ENCODE assay signal across 22 mouse cellular contexts in genomic region chr8:47939217-47939616, GRCm38 (mm10). TPM values are rescaled to one million over a fixed set of nuclear protein-coding genes. Genes with fewer than 3 reads are reported as not detected.
DNase-seq lines count a peak whose midpoint lies in the region; ATAC-seq and TF ChIP-seq lines count a peak whose summit lies in the region.
"Had no signal": no experiment of that assay in that cellular context is flagged by ENCODE, and none has a peak within 500 bp of the region (broad histone marks: within the 10 kb centered on the region; RNA-seq: fewer than 3 reads in every experiment).

No protein-coding gene starts in this region.

- H3K36me3 ChIP-seq in heart, embryonic 11.5 days (ENCODE audit: control insufficient read depth, insufficient read depth, low read length) = no peaks in the 10 kb centered on the region
- no peaks in the 10 kb centered on the region for H3K36me3 ChIP-seq in heart, embryonic 12.5 days
- peaks cover 1% of the 10 kb centered on the region; the same call in 1 of the 2 replicates for H3K36me3 ChIP-seq in kidney, adult 2 months (ENCODE audit: control insufficient read depth, insufficient read depth, low read length)
- no peaks in the 10 kb centered on the region for H3K36me3 ChIP-seq in lung, embryonic 14.5 days (ENCODE audit: insufficient read depth)
- H3K36me3 ChIP-seq: embryonic facial prominence, embryonic 15.5 days; forebrain, embryonic 10.5 days; hindbrain, embryonic 10.5 days had no signal

- H3K9ac ChIP-seq in heart, embryonic 11.5 days (ENCODE audit: low read depth, low read length) = no peak overlapping the region
- H3K9ac ChIP-seq in heart, embryonic 12.5 days = no peak overlapping the region
- H3K9ac ChIP-seq in lung, embryonic 14.5 days = no peak overlapping the region
- H3K9ac ChIP-seq: embryonic facial prominence, embryonic 15.5 days; forebrain, postnatal 0 days had no signal

- TF ChIP-seq POLR2A in kidney, adult 2 months (IDR thresholded peaks at IDR 0.05; ENCODE audit: low read depth, low read length) = no peak

- 80% methylated on average over 7 of the region's 7 CpGs for WGBS in heart, embryonic 11.5 days (ENCODE audit: insufficient replicate concordance)
- 70% methylated on average over 7 of the region's 7 CpGs for WGBS in heart, embryonic 12.5 days
- 33% methylated on average over 7 of the region's 7 CpGs for WGBS in kidney, adult 2 months
- 60% methylated on average over 7 of the region's 7 CpGs for WGBS in lung, embryonic 14.5 days

- H3K4me3 ChIP-seq in heart, embryonic 11.5 days (ENCODE audit: low read depth, low read length) = no peak overlapping the region
- H3K4me3 ChIP-seq in heart, embryonic 12.5 days = no peak overlapping the region
- H3K4me3 ChIP-seq in kidney, adult 2 months (ENCODE audit: insufficient read depth, low read depth, low read length) = no peak overlapping the region
- no peak overlapping the region for H3K4me3 ChIP-seq in lung, embryonic 14.5 days (ENCODE audit: low read depth, low read length)
- H3K4me3 ChIP-seq: embryonic facial prominence, embryonic 15.5 days; forebrain, embryonic 10.5 days; hindbrain, embryonic 10.5 days had no signal

- in situ Hi-C loops in Patski (cut with MboI; ENCODE audit: low pct_unique_long_range_greater_than_20kb) = loop anchor here (10.0 kb wide), 1 partner anchor 56 kb away; the partner anchor contains the start of gene Wwc2

- CTCF ChIA-PET in Patski (lab: Charles Lee) = interaction anchor here (1.0 to 2.6 kb wide), 8 partner anchors 10 to 77 kb away, joined by 3 to 9 read pairs (median 4); no protein-coding TSS in a partner anchor

- no peaks in the 10 kb centered on the region for H3K9me3 ChIP-seq in heart, embryonic 11.5 days (replicated peaks; ENCODE audit: control insufficient read depth, low read length)
- H3K9me3 ChIP-seq in heart, embryonic 12.5 days (replicated peaks) = no peaks in the 10 kb centered on the region
- H3K9me3 ChIP-seq in lung, embryonic 14.5 days (ENCODE audit: low read depth, low read length) = no peaks in the 10 kb centered on the region
- H3K9me3 ChIP-seq: embryonic facial prominence, embryonic 15.5 days; forebrain, embryonic 10.5 days; G1E; hindbrain, embryonic 10.5 days had no signal

- no peak for ATAC-seq in heart, embryonic 11.5 days (replicated peaks; ENCODE audit: insufficient number of reproducible peaks, low FRiP score, low TSS enrichment)
- ATAC-seq in heart, embryonic 12.5 days (ENCODE audit: insufficient number of reproducible peaks, low FRiP score) = no peak
- no peak for ATAC-seq in lung, embryonic 14.5 days (ENCODE audit: insufficient read depth)
- ATAC-seq in Patski = peak; percentile 90
- ATAC-seq: forebrain, postnatal 0 days; hindbrain, postnatal 0 days; midbrain, embryonic 16.5 days had no signal

- H3K27me3 ChIP-seq in heart, embryonic 11.5 days (ENCODE audit: control insufficient read depth, insufficient read depth, low read length) = no peaks in the 10 kb centered on the region
- no peaks in the 10 kb centered on the region for H3K27me3 ChIP-seq in heart, embryonic 12.5 days (replicated peaks)
- no peaks in the 10 kb centered on the region for H3K27me3 ChIP-seq in kidney, adult 2 months (replicated peaks; ENCODE audit: control insufficient read depth, insufficient read depth, low read length)
- H3K27me3 ChIP-seq in lung, embryonic 14.5 days (ENCODE audit: insufficient read depth, low read length) = no peaks in the 10 kb centered on the region
- no peaks in the 10 kb centered on the region for H3K27me3 ChIP-seq in Patski
- H3K27me3 ChIP-seq: embryonic facial prominence, embryonic 15.5 days had no signal

- H3K27ac ChIP-seq in heart, embryonic 11.5 days (ENCODE audit: low read depth, low read length) = 0 out of 2 replicates have a peak overlapping the region, but pooled peaks have one; percentile 41
- H3K27ac ChIP-seq in heart, embryonic 12.5 days (ENCODE audit: poor library complexity, severe bottlenecking) = no peak overlapping the region
- H3K27ac ChIP-seq in kidney, adult 2 months (ENCODE audit: insufficient read depth, low read depth, low read length) = peak overlapping the region; percentile 42
- H3K27ac ChIP-seq in lung, embryonic 14.5 days (ENCODE audit: low read depth) = peak overlapping the region; percentile 26; the same call in 1 of the 2 replicates
- H3K27ac ChIP-seq: embryonic facial prominence, embryonic 15.5 days; forebrain, embryonic 10.5 days; hindbrain, embryonic 10.5 days; hindbrain, postnatal 0 days had no signal

- POLR2A ChIA-PET in Patski (lab: Charles Lee) = interaction anchor here (1.2 kb wide), 1 partner anchor 13 kb away, joined by 4 read pairs; no protein-coding TSS in a partner anchor

- no peak for DNase-seq in kidney, adult 2 months
- no peak for DNase-seq in kidney, postnatal 4 days
- no peak for DNase-seq in lung, embryonic 14.5 days
- DNase-seq in lung, postnatal 36 days = no peak
- no peak for DNase-seq in Patski (ENCODE audit: low read depth, low spot score)
- DNase-seq in ovary, adult 18-20 months (ENCODE audit: low spot score) = no peak
- DNase-seq: adrenal gland, postnatal 36 days; cerebellum, adult 2 months; cerebellum, postnatal 36 days; forebrain, postnatal 0 days; kidney, adult 8-10 months; liver; retina, postnatal 1 day; thymus, postnatal 14 days had no signal

- no peak for TF ChIP-seq CTCF in kidney, adult 2 months (conservative IDR thresholded peaks at IDR 0.05; ENCODE audit: insufficient read depth, insufficient read length, low read depth, low read length)
- no peak for TF ChIP-seq CTCF in lung, embryonic 14.5 days (IDR thresholded peaks at IDR 0.05; ENCODE audit: low read depth)
- no peak for TF ChIP-seq CTCF in Patski (IDR thresholded peaks at IDR 0.05)

- no peak overlapping the region for H3K4me2 ChIP-seq in heart, embryonic 11.5 days
- no peak overlapping the region for H3K4me2 ChIP-seq in heart, embryonic 12.5 days
- no peak overlapping the region for H3K4me2 ChIP-seq in lung, embryonic 14.5 days
- H3K4me2 ChIP-seq: embryonic facial prominence, embryonic 15.5 days had no signal

- peaks cover 19% of the 10 kb centered on the region for H3K4me1 ChIP-seq in heart, embryonic 11.5 days (ENCODE audit: control insufficient read depth, insufficient read depth, low read length)
- peaks cover 43% of the 10 kb centered on the region for H3K4me1 ChIP-seq in heart, embryonic 12.5 days (replicated peaks)
- H3K4me1 ChIP-seq in kidney, adult 2 months (ENCODE audit: control insufficient read depth, insufficient read depth, low read length) = peaks cover 43% of the 10 kb centered on the region
- peaks cover 20% of the 10 kb centered on the region for H3K4me1 ChIP-seq in lung, embryonic 14.5 days (ENCODE audit: insufficient read depth)

RNA-seq across cellular contexts. Expression of gene Wwc2, which starts 51.5 kb away (rescaled TPM):
- 14.8 and 15.2 TPM in 2 replicates for polyA plus RNA-seq in heart, embryonic 11.5 days (2014; fragmentation: Nextera tagmentation; extraction: Ambion mirVana)
- 22.1 and 23.9 TPM in 2 replicates for polyA plus RNA-seq in heart, embryonic 12.5 days (2016; fragmentation: Nextera tagmentation; extraction: Ambion mirVana)
- polyA plus RNA-seq in kidney, adult 2 months (2012; rRNA removed) = 20.4 and 22.1 TPM in 2 replicates
- polyA plus RNA-seq in lung, embryonic 14.5 days (2014; fragmentation: Nextera tagmentation; extraction: Ambion mirVana) = 16.6 and 17.1 TPM in 2 replicates
- 62.1 TPM for polyA plus RNA-seq in Patski (2021)
